Mouse (Mus musculus) embryo, embryonic 11.5 days (tissue): ENCODE data around the gene Mob4.
A peak's percentile ranks its signal among the peaks of the same experiment; 100 is the strongest.

Source experiments
- DNase-seq: peaks from one replicate; pipeline ENCODE4 v3.0.0-alpha.2; 2012; ENCODE audit warnings: low read depth, low spot score

The Mob4 gene

GRCm38 (mm10) chr1:55182392-55182791 is 51.4 kb downstream of the Mob4 start:
- no peak for DNase-seq

DNA sequence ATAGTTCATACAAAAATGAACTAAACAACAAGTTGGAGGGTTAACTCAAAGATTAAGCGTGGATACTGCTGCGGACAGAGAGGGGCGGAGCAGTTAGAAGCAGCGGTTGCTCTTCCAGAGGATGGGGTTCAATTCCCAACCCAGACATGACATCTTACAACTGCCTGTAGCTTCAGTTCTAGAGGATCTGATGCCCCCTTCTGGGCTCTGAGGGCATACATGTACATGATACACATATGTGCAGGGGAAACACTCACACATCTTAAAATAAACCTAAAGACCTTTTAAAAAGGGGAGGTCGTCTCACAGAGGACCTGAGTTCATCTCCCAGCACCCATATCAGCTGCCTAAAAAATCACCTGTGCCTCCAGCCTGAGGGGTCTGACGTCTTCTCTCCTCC is 54.7 kb downstream of the Mob4 start:
- no peak for DNase-seq

- no peak for DNase-seq
These were observed 55.7 kb downstream of the Mob4 start for GRCm38 (mm10) chr1:55186592-55187210.

- DNase-seq, result no peak
These were observed 61.0 kb downstream of the Mob4 start for GRCm38 (mm10) chr1:55192015-55192414.

GRCm38 (mm10) chr1:55192824-55193223 is 61.8 kb downstream of the Mob4 start:
- no peak for DNase-seq

DNA sequence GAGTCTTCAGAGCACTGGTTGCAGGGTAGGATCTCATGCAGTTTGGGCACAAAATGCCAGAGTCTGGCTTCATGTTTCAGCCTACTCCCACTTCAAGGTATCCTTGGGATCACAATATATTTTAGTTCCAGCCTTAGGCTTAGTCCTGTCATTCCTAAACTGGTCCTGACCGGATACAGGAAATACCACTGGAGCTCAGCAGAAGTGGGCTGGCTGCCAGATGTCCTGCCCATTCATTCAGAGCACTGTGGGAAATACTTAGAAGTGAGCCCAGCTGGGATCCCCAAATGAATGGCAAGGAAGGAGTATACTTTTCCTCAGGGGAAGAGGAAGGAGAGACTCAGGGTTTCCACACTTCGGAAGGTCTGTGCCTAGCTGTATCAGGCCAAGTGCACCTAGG is 62.3 kb downstream of the Mob4 start:
- DNase-seq, result peak; percentile 43

DNA sequence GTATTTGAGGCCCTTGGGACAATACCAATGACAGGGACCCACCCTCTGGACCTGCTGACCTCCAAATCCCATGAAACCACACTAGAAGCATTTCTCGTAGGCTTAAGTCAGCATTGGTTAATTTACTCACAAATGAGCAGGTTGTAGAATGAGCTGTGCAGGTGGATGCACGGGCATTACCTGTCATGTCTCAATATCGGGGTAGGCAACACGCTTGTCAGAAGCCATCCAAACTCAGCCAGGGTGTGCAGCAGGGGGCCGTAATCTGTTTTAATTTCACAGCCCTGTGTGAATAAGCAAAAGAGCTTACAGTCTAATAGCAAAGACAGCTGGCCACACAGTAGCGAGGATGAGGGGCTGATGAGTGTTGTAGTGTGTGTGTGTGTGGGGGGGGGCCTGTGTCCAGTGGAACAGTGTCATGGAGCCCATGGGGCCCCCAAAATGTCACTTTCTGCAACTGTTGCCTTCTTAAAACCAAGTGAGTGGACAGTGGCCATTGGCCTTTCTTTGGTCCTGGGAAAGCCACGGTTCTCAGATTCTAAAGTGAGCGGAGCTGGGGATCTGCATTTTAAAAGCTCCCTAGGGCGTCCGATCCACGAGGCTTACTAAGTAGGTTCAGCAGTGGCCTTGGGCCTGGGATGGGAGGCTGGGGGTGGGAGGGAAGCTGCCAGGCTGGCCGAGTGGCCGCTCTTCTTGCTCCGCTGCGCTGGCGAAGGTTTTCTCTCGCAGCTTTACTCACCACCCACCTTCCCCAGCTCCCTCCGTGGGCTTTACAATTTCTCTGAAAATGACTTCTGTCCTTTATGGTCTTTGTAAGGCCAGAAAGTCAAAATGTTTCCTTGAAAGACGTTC is 63.3 kb downstream of the Mob4 start:
- DNase-seq, result no peak

GRCm38 (mm10) chr1:55195021-55195420 is 64.0 kb downstream of the Mob4 start:
- no peak for DNase-seq

GRCm38 (mm10) chr1:55196327-55197003 is 65.4 kb downstream of the Mob4 start:
- DNase-seq, result no peak

- no peak for DNase-seq
These were observed 67.7 kb downstream of the Mob4 start for GRCm38 (mm10) chr1:55198719-55199118.

- no peak for DNase-seq
These were observed 71.1 kb downstream of the Mob4 start for GRCm38 (mm10) chr1:55201850-55202752.
